Mouse (Mus musculus) layer of hippocampus, adult 9-11 months (tissue): Measurements from ENCODE around the gene Uhmk1.
"Not testable (repeated sequence)": the region's sequence is repeated elsewhere in the genome, so short reads cannot be mapped to it uniquely, and the experiment has no call there.

Source experiments
- DNase-seq: peaks from one replicate; pipeline ENCODE4 v3.0.0; 2022

Gene Uhmk1

GRCm38 (mm10) chr1:170214757-170215522 is at the start of gene Uhmk1:
TSS of gene Uhmk1 (minus strand) at chr1:170215397.
- DNase-seq = peak; percentile 88

GRCm38 (mm10) chr1:170255560-170255910 is 40.3 kb upstream of the Uhmk1 start:
- DNase-seq = peak; percentile 91

- peak; percentile 6 for DNase-seq
Observed at GRCm38 (mm10) chr1:170254893-170255559, 39.8 kb upstream of the Uhmk1 start.

GRCm38 (mm10) chr1:170245016-170245415 is 29.8 kb upstream of the Uhmk1 start:
- no peak for DNase-seq

GRCm38 (mm10) chr1:170232688-170233087 is 17.5 kb upstream of the Uhmk1 start, which contains the start of gene Sh2d1b2:
TSS of gene Sh2d1b2 (plus strand) at chr1:170232749.
- DNase-seq = not testable (repeated sequence)

- DNase-seq = no peak
Observed at GRCm38 (mm10) chr1:170223276-170223675, 8.1 kb upstream of the Uhmk1 start.

GRCm38 (mm10) chr1:170220351-170220750 is 5.2 kb upstream of the Uhmk1 start:
- no peak for DNase-seq

GRCm38 (mm10) chr1:170218091-170218884 is 3.1 kb upstream of the Uhmk1 start:
- DNase-seq = peak; percentile 11

GRCm38 (mm10) chr1:170215590-170215989 is 393 bp upstream of the Uhmk1 start:
- DNase-seq = no peak

GRCm38 (mm10) chr1:170214383-170214756 is 827 bp downstream of the Uhmk1 start:
- no peak for DNase-seq

GRCm38 (mm10) chr1:170213181-170213879 is 1.9 kb downstream of the Uhmk1 start:
- no peak for DNase-seq

- no peak for DNase-seq
Observed at GRCm38 (mm10) chr1:170206395-170206794, 8.8 kb downstream of the Uhmk1 start.

GRCm38 (mm10) chr1:170200379-170200778 is 14.8 kb downstream of the Uhmk1 start:
- no peak for DNase-seq

GRCm38 (mm10) chr1:170196211-170196610 is 19.0 kb downstream of the Uhmk1 start:
- no peak for DNase-seq

- DNase-seq = no peak
Observed at GRCm38 (mm10) chr1:170191925-170192324, 23.3 kb downstream of the Uhmk1 start.

GRCm38 (mm10) chr1:170190225-170190624 is 25.0 kb downstream of the Uhmk1 start:
- DNase-seq = no peak

- DNase-seq = no peak
Observed at GRCm38 (mm10) chr1:170188601-170189000, 26.6 kb downstream of the Uhmk1 start.

GRCm38 (mm10) chr1:170186531-170186930 is 28.7 kb downstream of the Uhmk1 start:
- DNase-seq = peak; percentile 49

- no peak for DNase-seq
Observed at GRCm38 (mm10) chr1:170185137-170185536, 30.1 kb downstream of the Uhmk1 start.

- DNase-seq = no peak
Observed at GRCm38 (mm10) chr1:170182706-170183105, 32.5 kb downstream of the Uhmk1 start.

GRCm38 (mm10) chr1:170176661-170177239 is 38.4 kb downstream of the Uhmk1 start:
- no peak for DNase-seq

GRCm38 (mm10) chr1:170175848-170176247 is 39.3 kb downstream of the Uhmk1 start:
- no peak for DNase-seq
